Mouse (Mus musculus): Measurements from ENCODE around the gene Ccdc183. TPM values are rescaled to one million over a fixed set of nuclear protein-coding genes. Genes with fewer than 3 reads are reported as not detected.

Ccdc183 gene
- polyA plus RNA-seq, 2 experiments, result 0.08 TPM; not detected in 1

DNA sequence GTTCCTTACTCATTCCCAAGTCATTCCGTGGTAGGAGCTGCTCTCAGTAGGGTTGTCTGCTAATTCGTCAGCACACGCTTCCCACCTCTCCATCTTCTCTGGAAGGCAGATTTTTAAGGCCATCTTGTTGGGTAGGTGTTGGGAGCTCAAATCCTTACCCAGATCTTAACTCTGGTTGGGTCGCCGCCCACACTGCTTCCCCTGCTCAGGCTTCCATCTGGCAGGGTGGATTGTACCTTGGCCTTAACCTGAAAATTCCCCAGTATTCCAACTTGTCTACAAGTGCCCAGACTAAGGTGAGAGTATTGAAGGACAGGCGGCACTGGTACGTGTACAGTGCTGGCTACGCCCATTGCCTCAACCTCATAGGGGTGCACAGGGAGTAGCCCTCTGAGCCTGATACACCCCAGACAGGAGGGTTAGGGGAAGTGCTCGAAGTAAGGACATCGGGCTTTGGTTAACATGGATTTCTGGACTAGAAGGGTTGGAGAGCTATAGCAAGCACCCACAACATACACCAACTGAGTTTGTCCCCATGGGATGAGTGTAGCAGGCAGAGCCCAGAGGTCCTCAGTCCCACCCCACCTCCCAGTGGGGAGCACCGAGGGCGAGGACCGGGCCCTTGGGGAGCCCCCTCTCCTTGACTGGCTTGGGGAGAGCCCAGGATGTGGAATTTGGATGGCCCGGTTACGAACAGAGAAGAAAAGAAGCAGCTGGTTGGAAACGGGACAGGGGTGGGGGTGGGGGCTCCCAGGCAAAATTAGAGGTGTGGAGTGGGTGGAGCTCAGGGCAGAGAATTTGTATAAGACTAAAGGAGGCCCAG is 41.2 kb downstream of the Ccdc183 start:
- no peak for DNase-seq (ENCODE audit: low read depth in 3 of 3, low spot score in 3 of 3)
- Histone ChIP-seq H3K4me2 (ENCODE audit: low read depth) (peak overlapping the region; percentile 86), H3K27me3 (ENCODE audit: control insufficient read depth, insufficient read depth, low read length) (peaks cover 58% of the 10 kb centered on the region), H3K9me3 (ENCODE audit: control insufficient read depth, low read length) (no peaks in the 10 kb centered on the region), H3K27ac (no peak overlapping the region), H3K4me1 (replicated peaks; ENCODE audit: control insufficient read depth in 2 of 2, insufficient read depth in 2 of 2, low read length in 1 of 2) (peaks cover 10 to 13% of the 10 kb centered on the region in 2 experiments), H3K36me3 (replicated peaks; ENCODE audit: control insufficient read depth, insufficient read depth, low read depth) (no peaks in the 10 kb centered on the region), H3K4me3 (ENCODE audit: insufficient read depth in 1 of 2, low read depth in 2 of 2, low read length in 2 of 2) (no peak overlapping the region), H3K9ac (replicated peaks) (no peak overlapping the region)
- ATAC-seq (ENCODE audit: insufficient read depth), result no peak
- WGBS (ENCODE audit: insufficient replicate concordance), result 71% methylated on average over 16 of the region's 16 CpGs
- no peak for TF ChIP-seq CTCF (IDR thresholded peaks at IDR 0.05; ENCODE audit: low read depth)
- no peak for TF ChIP-seq EP300 (IDR thresholded peaks at IDR 0.05; ENCODE audit: low read depth)

DNA sequence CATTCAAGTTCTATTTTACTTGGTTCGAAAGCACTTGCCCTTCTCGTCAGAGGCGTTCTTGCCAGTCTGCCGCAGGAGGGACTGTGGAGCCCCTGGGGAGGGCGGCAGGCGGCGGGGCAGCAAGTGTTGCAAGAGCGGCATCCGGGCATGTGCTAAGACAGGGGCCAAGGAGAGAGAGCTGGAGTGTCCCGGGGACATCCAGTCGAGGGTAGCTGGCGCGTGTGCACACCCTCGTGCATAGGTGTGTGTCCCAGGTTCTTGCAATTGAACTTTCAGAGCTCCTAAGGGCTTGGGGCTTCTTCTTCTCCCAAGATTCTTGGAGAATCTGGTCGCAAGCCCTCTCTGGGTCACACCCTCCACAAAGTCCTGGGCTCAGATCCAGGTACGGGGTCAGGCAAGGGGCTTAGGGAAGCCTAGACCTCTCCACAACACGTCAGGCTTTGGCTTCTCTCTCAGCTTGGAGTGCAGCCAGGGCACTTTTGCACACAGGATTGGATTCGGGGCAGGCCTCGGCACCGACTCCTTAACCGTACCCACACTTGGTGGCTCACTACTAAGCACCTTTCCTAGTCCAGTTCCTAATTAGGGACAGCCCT is 41.9 kb downstream of the Ccdc183 start:
- H3K4me1 ChIP-seq (replicated peaks; ENCODE audit: control insufficient read depth in 2 of 2, insufficient read depth in 2 of 2, low read length in 1 of 2), result peaks cover 10 to 13% of the 10 kb centered on the region in 2 experiments
- H3K4me3 ChIP-seq (ENCODE audit: insufficient read depth in 1 of 2, low read depth in 2 of 2, low read length in 2 of 2), result peak overlapping the region; percentile 59 to 88
- no peak overlapping the region for H3K27ac ChIP-seq
- DNase-seq (ENCODE audit: low read depth in 3 of 3, low spot score in 3 of 3) (no peak), ATAC-seq (ENCODE audit: insufficient read depth) (no peak)
- H3K36me3 ChIP-seq (replicated peaks; ENCODE audit: control insufficient read depth, insufficient read depth, low read depth), result no peaks in the 10 kb centered on the region
- TF ChIP-seq EP300 (IDR thresholded peaks at IDR 0.05; ENCODE audit: low read depth), result no peak
- TF ChIP-seq CTCF (IDR thresholded peaks at IDR 0.05; ENCODE audit: low read depth), result no peak
- H3K27me3 ChIP-seq (ENCODE audit: control insufficient read depth, insufficient read depth, low read length), result peaks cover 52% of the 10 kb centered on the region
- peak overlapping the region; percentile 86 for H3K4me2 ChIP-seq (ENCODE audit: low read depth)
- peak overlapping the region; percentile 57 for H3K9ac ChIP-seq (replicated peaks)
- no peaks in the 10 kb centered on the region for H3K9me3 ChIP-seq (ENCODE audit: control insufficient read depth, low read length)
- 22% methylated on average over 21 of the region's 21 CpGs for WGBS (ENCODE audit: insufficient replicate concordance)

GRCm38 (mm10) chr2:25574579-25575431 is 42.7 kb downstream of the Ccdc183 start, which contains the start of the genes Mamdc4 and Phpt1:
TSS of gene Mamdc4 (minus strand) at chr2:25574845.
TSS of gene Phpt1 (minus strand) at chr2:25575224.
- Histone ChIP-seq H3K27me3 (ENCODE audit: control insufficient read depth, insufficient read depth, low read length) (peaks cover 44% of the 10 kb centered on the region), H3K4me1 (replicated peaks; ENCODE audit: control insufficient read depth in 2 of 2, insufficient read depth in 2 of 2, low read length in 1 of 2) (peaks cover 10 to 13% of the 10 kb centered on the region in 2 experiments), H3K36me3 (replicated peaks; ENCODE audit: control insufficient read depth, insufficient read depth, low read depth) (no peaks in the 10 kb centered on the region), H3K9me3 (ENCODE audit: control insufficient read depth, low read length) (no peaks in the 10 kb centered on the region), H3K4me2 (ENCODE audit: low read depth) (peak within 1 kb of the TSS; percentile 86), H3K9ac (replicated peaks) (peak within 1 kb of the TSS; percentile 57), H3K4me3 (ENCODE audit: insufficient read depth in 1 of 2, low read depth in 2 of 2, low read length in 2 of 2) (peak within 1 kb of the TSS; percentile 59 to 88), H3K27ac (no peak within 1 kb of the TSS)
- under 1% methylated on average over 44 of the region's 45 CpGs for WGBS (ENCODE audit: insufficient replicate concordance)
- ATAC-seq (ENCODE audit: insufficient read depth) (peak; percentile 95), DNase-seq (ENCODE audit: low read depth in 3 of 3, low spot score in 3 of 3) (peak; percentile 85 to 89 (median 86))
- TF ChIP-seq EP300 (IDR thresholded peaks at IDR 0.05; ENCODE audit: low read depth) (no peak), CTCF (IDR thresholded peaks at IDR 0.05; ENCODE audit: low read depth) (no peak)

GRCm38 (mm10) chr2:25574136-25574535 is 43.3 kb downstream of the Ccdc183 start:
- Histone ChIP-seq H3K27ac (no peak overlapping the region), H3K36me3 (replicated peaks; ENCODE audit: control insufficient read depth, insufficient read depth, low read depth) (no peaks in the 10 kb centered on the region), H3K9me3 (ENCODE audit: control insufficient read depth, low read length) (no peaks in the 10 kb centered on the region), H3K4me3 (ENCODE audit: insufficient read depth in 1 of 2, low read depth in 2 of 2, low read length in 2 of 2) (peak overlapping the region; percentile 59 to 88), H3K4me2 (ENCODE audit: low read depth) (peak overlapping the region; percentile 86), H3K9ac (replicated peaks) (peak overlapping the region; percentile 31), H3K27me3 (ENCODE audit: control insufficient read depth, insufficient read depth, low read length) (peaks cover 38% of the 10 kb centered on the region), H3K4me1 (replicated peaks; ENCODE audit: control insufficient read depth in 2 of 2, insufficient read depth in 2 of 2, low read length in 1 of 2) (peaks cover 10 to 13% of the 10 kb centered on the region in 2 experiments)
- 13% methylated on average over 11 of the region's 11 CpGs for WGBS (ENCODE audit: insufficient replicate concordance)
- TF ChIP-seq CTCF (IDR thresholded peaks at IDR 0.05; ENCODE audit: low read depth) (no peak), EP300 (IDR thresholded peaks at IDR 0.05; ENCODE audit: low read depth) (no peak)
- no peak for DNase-seq (ENCODE audit: low read depth in 3 of 3, low spot score in 3 of 3)
- ATAC-seq (ENCODE audit: insufficient read depth), result no peak

Data from liver, embryonic 14.5 days (tissue).